Mouse (Mus musculus): Measurements from ENCODE around the gene Ubtf.

DNA sequence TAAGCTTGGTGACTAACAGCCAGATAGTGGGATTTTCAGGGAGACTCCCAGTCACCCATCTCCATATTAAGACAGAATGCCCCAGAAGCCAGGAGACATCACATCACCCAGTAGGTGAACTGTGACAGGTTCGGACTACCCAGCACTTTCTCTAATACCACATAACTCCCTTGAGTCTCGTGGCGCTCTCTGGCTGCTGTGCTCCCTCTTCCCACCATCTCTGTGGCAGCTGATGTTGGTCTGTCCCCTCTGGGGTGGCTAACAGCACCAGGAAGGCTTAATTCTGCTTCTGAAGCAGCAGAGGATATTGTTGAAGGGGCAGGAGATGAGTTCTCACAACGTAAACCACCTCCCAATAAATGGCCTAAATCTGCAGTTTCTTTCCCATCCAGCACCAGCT, 7.6 kb downstream of the Ubtf start:
- TF ChIP-seq POLR2A (IDR thresholded peaks at IDR 0.05; ENCODE audit: borderline replicate concordance, low read depth, low read length) (no peak), CTCF (IDR thresholded peaks at IDR 0.05; ENCODE audit: low read depth, low read length) (no peak)
